Mouse (Mus musculus) liver, adult 2 months (tissue): ENCODE data around the gene Hba-a2.

Source experiments
- CTCF ChIP-seq: fragments of 200-500 bp; IDR thresholded peaks from 2 replicates; pipeline ENCODE4 v1.5.1; 2011; ENCODE audit warnings: low read depth, low read length, control low read depth
- POLR2A ChIP-seq: fragments of 200-500 bp; IDR thresholded peaks from 2 replicates; pipeline ENCODE4 v1.6.1; 2011; ENCODE audit warnings: low read length, control low read depth; ENCODE audit not compliant: insufficient read depth; ENCODE audit errors: extremely low read depth

DNA sequence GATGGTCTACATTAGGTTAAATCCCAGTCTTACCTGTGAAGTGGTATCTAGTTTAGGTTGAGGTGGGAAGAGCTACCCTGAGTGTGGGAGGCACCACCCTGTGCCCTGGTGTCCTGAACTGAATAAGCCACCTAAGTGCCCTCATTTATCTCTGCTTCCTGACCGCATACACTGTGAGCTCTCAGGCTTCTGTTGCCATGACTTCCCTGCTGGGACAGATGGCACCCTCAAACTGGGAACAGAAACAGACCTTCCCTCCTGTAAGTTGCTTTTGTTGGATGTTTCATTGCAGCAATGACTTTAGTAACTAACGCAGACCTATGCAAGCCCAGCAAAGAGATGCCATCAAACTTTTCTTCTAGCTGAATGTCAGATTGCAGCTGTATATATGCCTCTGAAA lies 36.9 kb downstream of the Hba-a2 start:
- TF ChIP-seq CTCF (no peak), POLR2A (no peak)
